Mouse (Mus musculus) embryonic fibroblast, embryonic 13.5 days (primary cell): ENCODE results near the gene Wdr70.

Experiments used
- CTCF ChIP-seq: IDR thresholded peaks from 2 replicates; pipeline ENCODE4 v1.5.1; 2011; ENCODE audit warnings: mild to moderate bottlenecking, control low read depth, low read length, moderate library complexity, borderline replicate concordance; ENCODE audit not compliant: insufficient read depth
- POLR2A ChIP-seq: IDR thresholded peaks from 2 replicates; pipeline ENCODE4 v1.6.1; 2011; ENCODE audit warnings: low read depth, mild to moderate bottlenecking, control low read depth, low read length, moderate library complexity

DNA sequence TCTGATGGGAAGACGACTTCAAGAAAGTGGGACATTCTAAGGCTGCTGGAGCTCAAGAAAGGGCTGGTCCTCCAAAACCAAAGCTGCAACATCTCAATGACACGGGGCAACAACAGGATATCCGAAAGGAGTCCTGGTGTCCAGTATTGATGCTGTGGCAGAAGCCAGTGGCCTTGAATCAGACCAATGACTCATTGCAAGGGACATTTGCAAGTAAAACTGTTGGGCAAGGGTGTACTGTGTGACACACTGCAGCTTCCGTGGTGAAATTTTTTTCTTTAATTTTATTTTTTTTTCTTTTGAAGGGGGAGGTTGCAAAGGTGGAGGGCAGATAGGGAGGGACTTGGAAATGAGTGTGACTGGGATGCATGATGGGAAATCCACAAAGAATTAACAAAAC is 256.6 kb downstream of the Wdr70 start:
- TF ChIP-seq CTCF: no peak
- TF ChIP-seq POLR2A: no peak
